Mouse (Mus musculus) layer of hippocampus, adult 9-11 months (tissue): ENCODE measurements at regions not wholly inside any gene's neighbourhood (a gene's known extent, or its start where the extent isn't known, plus 50 kb on each side); places are given as distances from the start of the nearest gene placed in this dataset.

ENCODE experiments used
- DNase-seq: peaks from one replicate; pipeline ENCODE4 v3.0.0; 2022

DNA sequence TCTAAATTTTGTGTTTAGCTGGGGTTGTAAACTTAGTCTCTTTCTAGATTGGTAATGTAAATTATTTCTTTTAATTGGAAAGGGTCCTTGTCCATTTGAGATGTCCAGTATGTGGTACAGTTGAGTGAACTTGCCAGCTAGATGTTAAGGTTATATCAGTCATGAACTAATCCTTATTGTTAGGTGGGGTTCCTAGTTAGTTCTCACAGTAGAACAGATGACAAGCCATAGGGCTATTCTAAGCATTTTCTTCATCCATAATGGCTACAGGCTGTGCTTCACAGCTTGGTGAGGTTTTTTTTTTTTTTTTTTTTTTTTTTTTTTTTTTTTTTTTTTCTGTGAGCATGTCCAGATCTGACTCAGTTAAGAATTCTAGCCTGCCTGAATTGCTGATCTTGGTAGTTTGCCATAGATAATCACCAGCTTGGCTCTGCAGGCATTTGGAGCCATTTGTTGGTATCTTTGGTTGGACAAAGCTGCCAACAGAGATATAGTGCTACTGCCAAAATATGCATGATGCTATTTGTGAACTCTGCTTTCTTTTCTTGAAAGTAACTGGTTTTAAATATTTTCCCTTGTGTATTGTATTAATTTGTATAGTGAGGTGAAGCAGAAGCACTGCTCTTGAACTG lies 669.2 kb downstream of the 4931400O07Rik start:
- DNase-seq, result peak; percentile 5
